Mouse (Mus musculus) kidney, adult 2 months (tissue): Measurements from ENCODE around the gene Rapgef1.

Experiments
- CTCF ChIP-seq: fragments of 200-500 bp; conservative IDR thresholded peaks from 2 replicates; pipeline ENCODE4 v1.5.1; 2011; ENCODE audit warnings: low read depth, mild to moderate bottlenecking, control low read depth, low read length, moderate library complexity, mixed read lengths; ENCODE audit not compliant: insufficient read depth, insufficient read length
- POLR2A ChIP-seq: fragments of 200-500 bp; IDR thresholded peaks from one replicate; pipeline ENCODE4 v1.6.1; 2011; ENCODE audit warnings: low read depth, low read length, control low read depth

- TF ChIP-seq POLR2A (no peak), CTCF (no peak)
Measured at GRCm38 (mm10) chr2:29643418-29643817, 23.9 kb downstream of the Rapgef1 start.
